Mouse (Mus musculus) c-Kit-positive CD71-positive TER-119-negative erythroid progenitor cells, embryonic 14.5 days (primary cell): Measurements from ENCODE around the gene Scube1.

Source experiments
- DNase-seq: peaks from one replicate; pipeline ENCODE4 v3.0.0-alpha.2; 2013; ENCODE audit warnings: low read depth

Scube1 gene

GRCm38 (mm10) chr15:83709889-83710774 lies 14.7 kb downstream of the Scube1 start:
- DNase-seq = no peak

- no peak for DNase-seq
Measured at GRCm38 (mm10) chr15:83706528-83707199, 18.2 kb downstream of the Scube1 start.

GRCm38 (mm10) chr15:83700593-83700923 lies 24.3 kb downstream of the Scube1 start:
- DNase-seq = no peak

- no peak for DNase-seq
Measured at GRCm38 (mm10) chr15:83699834-83700592, 24.8 kb downstream of the Scube1 start.

GRCm38 (mm10) chr15:83699132-83699833 lies 25.5 kb downstream of the Scube1 start:
- DNase-seq = no peak

- no peak for DNase-seq
Measured at GRCm38 (mm10) chr15:83696681-83697381, 28.0 kb downstream of the Scube1 start.

- DNase-seq = no peak
Measured at GRCm38 (mm10) chr15:83695159-83695558, 29.7 kb downstream of the Scube1 start.

- no peak for DNase-seq
Measured at GRCm38 (mm10) chr15:83691901-83692361, 32.9 kb downstream of the Scube1 start.

- no peak for DNase-seq
Measured at GRCm38 (mm10) chr15:83689946-83690345, 34.9 kb downstream of the Scube1 start.

- DNase-seq = no peak
Measured at GRCm38 (mm10) chr15:83686601-83687000, 38.2 kb downstream of the Scube1 start.

- DNase-seq = no peak
Measured at GRCm38 (mm10) chr15:83685950-83686349, 38.9 kb downstream of the Scube1 start.

GRCm38 (mm10) chr15:83683051-83683561 lies 41.7 kb downstream of the Scube1 start:
- no peak for DNase-seq

GRCm38 (mm10) chr15:83680300-83680699 lies 44.5 kb downstream of the Scube1 start:
- no peak for DNase-seq

GRCm38 (mm10) chr15:83679729-83680128 lies 45.1 kb downstream of the Scube1 start:
- DNase-seq = no peak

GRCm38 (mm10) chr15:83678606-83679005 lies 46.2 kb downstream of the Scube1 start:
- DNase-seq = no peak

GRCm38 (mm10) chr15:83678089-83678488 lies 46.7 kb downstream of the Scube1 start:
- DNase-seq = no peak

- no peak for DNase-seq
Measured at GRCm38 (mm10) chr15:83677098-83677497, 47.7 kb downstream of the Scube1 start.

- DNase-seq = no peak
Measured at GRCm38 (mm10) chr15:83676286-83676685, 48.5 kb downstream of the Scube1 start.

GRCm38 (mm10) chr15:83673621-83674020 lies 51.2 kb downstream of the Scube1 start:
- DNase-seq = no peak

- no peak for DNase-seq
Measured at GRCm38 (mm10) chr15:83667501-83667900, 57.3 kb downstream of the Scube1 start.

GRCm38 (mm10) chr15:83666418-83666817 lies 58.4 kb downstream of the Scube1 start:
- DNase-seq = no peak
